Mouse (Mus musculus) limb, embryonic 15.5 days (tissue): ENCODE measurements around the gene Atp6v0b. TPM values are rescaled to one million over a fixed set of nuclear protein-coding genes. Genes with fewer than 3 reads are reported as not detected.

ENCODE experiments used
- ATAC-seq: fragments of 200-750 bp; cut with Nextera tagmentation; 2 replicates; pipeline ENCODE4 v1.8.0; 2017; ENCODE audit warnings: low read depth, moderate TSS enrichment; ENCODE audit not compliant: insufficient number of reproducible peaks, low FRiP score, low TSS enrichment
- H3K27ac ChIP-seq: fragments of 300-500 bp; sonication (generic); 2 replicates; pipeline ENCODE4 v1.5.1; 2015; ENCODE audit warnings: moderate library complexity, mild to moderate bottlenecking, inconsistent platforms
- H3K27me3 ChIP-seq: fragments of 300-500 bp; sonication (generic); 2 replicates; pipeline ENCODE4 v1.6.1; 2015; ENCODE audit warnings: inconsistent platforms
- H3K36me3 ChIP-seq: fragments of 300-500 bp; sonication (generic); 2 replicates; pipeline ENCODE4 v1.6.1; 2015; ENCODE audit warnings: inconsistent platforms
- H3K4me1 ChIP-seq: fragments of 300-500 bp; sonication (generic); 2 replicates; pipeline ENCODE4 v1.6.1; 2015; ENCODE audit warnings: inconsistent platforms
- H3K4me2 ChIP-seq: fragments of 300-500 bp; sonication (generic); 2 replicates; pipeline ENCODE4 v1.6.1; 2015; ENCODE audit warnings: mild to moderate bottlenecking, inconsistent platforms
- H3K4me3 ChIP-seq: fragments of 300-500 bp; sonication (generic); 2 replicates; pipeline ENCODE4 v1.5.1; 2015; ENCODE audit warnings: mild to moderate bottlenecking, inconsistent platforms
- H3K9ac ChIP-seq: fragments of 300-500 bp; sonication (generic); 2 replicates; pipeline ENCODE4 v1.6.1; 2015; ENCODE audit warnings: inconsistent platforms
- H3K9me3 ChIP-seq: fragments of 300-500 bp; sonication (generic); 2 replicates; pipeline ENCODE4 v1.6.1; 2016; ENCODE audit warnings: inconsistent platforms
- WGBS: fragments of 180-500 bp; shearing (Covaris S2); methylation state at CpG from one replicate; pipeline ENCODE4 v1.1.7; 2015; 5-methylcytosine and 5-hydroxymethylcytosine counted together
- polyA plus RNA-seq: library from polyadenylated mRNA; unstranded; fragments of >200 nt; fragmentation: Nextera tagmentation; extraction: Ambion mirVana; gene quantifications from 2 replicates; pipeline ENCODE4 v1.2.1, GENCODE M21; 2015

Gene Atp6v0b
- polyA plus RNA-seq, 1 experiment from 2014 or later: 243 TPM

DNA sequence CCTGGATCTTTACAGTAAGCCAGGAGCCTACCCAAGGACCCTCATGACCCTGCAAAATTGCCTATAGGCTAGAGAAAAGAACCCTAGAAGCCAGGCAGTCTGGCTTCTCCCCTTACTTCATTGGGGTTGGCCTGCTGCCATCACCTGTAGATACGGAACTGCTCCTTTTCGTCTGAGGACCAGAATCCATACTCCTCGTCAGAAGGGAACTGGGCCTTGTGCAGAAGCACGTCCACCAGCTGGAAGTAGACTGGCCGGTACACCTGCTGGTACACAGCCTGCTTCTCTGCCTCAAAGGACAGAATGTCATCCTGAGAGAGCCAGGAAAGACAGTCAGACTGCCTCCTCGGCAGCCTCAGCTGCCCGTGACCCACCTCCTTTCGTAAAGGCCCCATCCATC, 17.6 kb upstream of the Atp6v0b start:
- Histone ChIP-seq H3K9ac (no peak overlapping the region), H3K4me1 (peaks cover 5% of the 10 kb centered on the region; the same call in 1 of the 2 replicates), H3K4me3 (no peak overlapping the region), H3K27ac (no peak overlapping the region), H3K9me3 (no peaks in the 10 kb centered on the region), H3K4me2 (no peak overlapping the region), H3K36me3 (peaks cover 70% of the 10 kb centered on the region), H3K27me3 (no peaks in the 10 kb centered on the region)
- ATAC-seq: no peak
- 86% methylated on average over 8 of the region's 8 CpGs for WGBS

- Histone ChIP-seq H3K4me2 (no peak overlapping the region), H3K4me1 (peaks cover 2% of the 10 kb centered on the region; the same call in 1 of the 2 replicates), H3K36me3 (peaks cover 76% of the 10 kb centered on the region), H3K9me3 (no peaks in the 10 kb centered on the region), H3K9ac (no peak overlapping the region), H3K4me3 (no peak overlapping the region), H3K27me3 (no peaks in the 10 kb centered on the region), H3K27ac (no peak overlapping the region)
- WGBS: 93% methylated on average over 10 of the region's 10 CpGs
- no peak for ATAC-seq
Observed at GRCm38 (mm10) chr4:117904094-117904493, 17.0 kb upstream of the Atp6v0b start.

- Histone ChIP-seq H3K9me3 (no peaks in the 10 kb centered on the region), H3K4me1 (no peaks in the 10 kb centered on the region), H3K9ac (no peak overlapping the region), H3K27ac (no peak overlapping the region), H3K27me3 (no peaks in the 10 kb centered on the region), H3K4me3 (no peak overlapping the region), H3K36me3 (peaks cover 93% of the 10 kb centered on the region), H3K4me2 (no peak overlapping the region)
- WGBS: 78% methylated on average over 3 of the region's 3 CpGs
- ATAC-seq: no peak
Observed at GRCm38 (mm10) chr4:117898111-117898510, 11.0 kb upstream of the Atp6v0b start.

DNA sequence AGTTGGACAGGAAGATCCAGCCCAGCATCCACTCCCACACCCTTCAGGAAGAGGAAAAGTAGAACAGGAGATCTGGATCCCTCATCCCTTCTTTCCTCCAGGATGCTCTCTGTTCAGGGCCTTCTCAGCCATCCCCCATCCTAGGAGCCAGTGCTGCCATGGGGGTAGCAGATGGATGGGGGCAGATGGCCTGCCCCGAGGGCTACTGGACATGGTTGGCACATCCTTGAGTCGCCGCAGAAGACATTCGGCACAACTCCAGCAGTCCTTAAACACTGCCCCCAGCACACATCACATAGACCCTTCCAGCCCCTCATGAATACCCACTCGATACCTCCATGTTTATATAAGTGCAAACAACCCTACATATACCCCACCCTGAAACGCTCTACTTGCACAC, 8.9 kb upstream of the Atp6v0b start:
- Histone ChIP-seq H3K4me1 (peaks cover 9% of the 10 kb centered on the region), H3K9ac (no peak overlapping the region), H3K4me3 (no peak overlapping the region), H3K27ac (no peak overlapping the region), H3K36me3 (peaks cover 72% of the 10 kb centered on the region), H3K4me2 (no peak overlapping the region), H3K9me3 (no peaks in the 10 kb centered on the region), H3K27me3 (no peaks in the 10 kb centered on the region)
- WGBS: 92% methylated on average over 6 of the region's 6 CpGs
- no peak for ATAC-seq

- WGBS: 79% methylated on average over 7 of the region's 7 CpGs
- no peak overlapping the region for H3K9ac ChIP-seq
- H3K4me3 ChIP-seq: no peak overlapping the region
- H3K27me3 ChIP-seq: no peaks in the 10 kb centered on the region
- no peak overlapping the region for H3K27ac ChIP-seq
- H3K9me3 ChIP-seq: no peaks in the 10 kb centered on the region
- no peak overlapping the region for H3K4me2 ChIP-seq
- peaks cover 65% of the 10 kb centered on the region for H3K36me3 ChIP-seq
- peaks cover 14% of the 10 kb centered on the region for H3K4me1 ChIP-seq
- no peak for ATAC-seq
Observed at GRCm38 (mm10) chr4:117895339-117895738, 8.2 kb upstream of the Atp6v0b start.

GRCm38 (mm10) chr4:117894601-117895000, 7.5 kb upstream of the Atp6v0b start:
- ATAC-seq: no peak
- H3K9me3 ChIP-seq: no peaks in the 10 kb centered on the region
- 88% methylated on average over 8 of the region's 8 CpGs for WGBS
- no peak overlapping the region for H3K27ac ChIP-seq
- peaks cover 14% of the 10 kb centered on the region for H3K4me1 ChIP-seq
- peaks cover 59% of the 10 kb centered on the region for H3K36me3 ChIP-seq
- no peak overlapping the region for H3K9ac ChIP-seq
- H3K4me3 ChIP-seq: no peak overlapping the region
- no peak overlapping the region for H3K4me2 ChIP-seq
- no peaks in the 10 kb centered on the region for H3K27me3 ChIP-seq

GRCm38 (mm10) chr4:117893376-117893775, 6.2 kb upstream of the Atp6v0b start:
- peaks cover 14% of the 10 kb centered on the region for H3K4me1 ChIP-seq
- no peak overlapping the region for H3K4me3 ChIP-seq
- H3K9me3 ChIP-seq: no peaks in the 10 kb centered on the region
- H3K27me3 ChIP-seq: no peaks in the 10 kb centered on the region
- 15% methylated on average over 9 of the region's 9 CpGs for WGBS
- ATAC-seq: no peak
- H3K4me2 ChIP-seq: no peak overlapping the region
- H3K36me3 ChIP-seq: peaks cover 54% of the 10 kb centered on the region
- H3K27ac ChIP-seq: no peak overlapping the region
- H3K9ac ChIP-seq: no peak overlapping the region

DNA sequence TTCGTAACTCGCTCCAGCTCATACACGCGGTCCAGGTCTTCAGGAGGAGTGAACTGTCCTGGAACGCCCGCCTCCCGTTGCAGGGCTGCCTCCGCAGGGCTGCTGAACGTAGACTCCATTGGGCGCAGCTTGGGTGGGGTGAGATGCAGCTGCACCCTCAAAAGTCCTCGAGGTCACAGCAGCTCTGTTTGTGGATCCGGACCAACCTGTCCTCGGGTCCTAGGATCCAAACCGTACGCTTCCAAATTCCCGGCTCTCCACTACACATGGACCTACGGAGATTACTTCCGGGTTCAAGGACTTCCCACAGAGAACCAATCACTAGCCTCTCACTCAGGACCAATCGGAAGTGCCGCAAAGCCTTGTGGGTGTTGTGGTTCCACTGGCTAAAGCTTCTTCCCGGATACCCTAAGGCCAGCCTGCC, 4.6 kb upstream of the Atp6v0b start, which contains the start of gene Dph2:
Gene Dph2, minus strand, starts transcription at position 295 of the 424 bp plus-strand sequence.
- H3K9me3 ChIP-seq: no peaks in the 10 kb centered on the region
- peak within 1 kb of the TSS; percentile 81 for H3K4me3 ChIP-seq
- no peak within 1 kb of the TSS for H3K27ac ChIP-seq
- ATAC-seq: peak; percentile 87
- H3K27me3 ChIP-seq: no peaks in the 10 kb centered on the region
- H3K4me2 ChIP-seq: peak within 1 kb of the TSS; percentile 91
- peak within 1 kb of the TSS; percentile 47; the same call in 1 of the 2 replicates for H3K9ac ChIP-seq
- under 1% methylated on average over 21 of the region's 21 CpGs for WGBS
- peaks cover 20% of the 10 kb centered on the region for H3K4me1 ChIP-seq
- H3K36me3 ChIP-seq: peaks cover 39% of the 10 kb centered on the region

DNA sequence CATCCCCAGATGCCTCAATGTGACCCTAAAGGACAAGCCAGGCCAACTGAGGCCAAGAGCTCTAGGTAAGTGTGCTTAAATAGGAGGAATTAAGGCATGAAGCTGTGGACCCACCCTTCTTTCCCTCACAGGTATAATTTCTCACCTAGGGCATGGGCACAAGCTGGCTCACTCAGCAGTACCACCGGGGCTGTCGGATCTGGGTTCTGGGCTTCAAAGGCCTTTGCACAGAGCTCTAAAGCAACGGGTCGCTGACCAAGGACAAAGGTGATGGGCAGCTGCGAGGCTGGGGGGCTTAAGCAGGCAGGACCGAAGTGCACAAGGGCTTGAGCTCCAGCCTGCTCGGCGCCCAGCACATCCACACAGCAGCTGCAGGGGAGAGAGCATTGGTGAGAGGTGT, 3.6 kb upstream of the Atp6v0b start:
- Histone ChIP-seq H3K27me3 (no peaks in the 10 kb centered on the region), H3K9ac (no peak overlapping the region), H3K9me3 (no peaks in the 10 kb centered on the region), H3K4me2 (peak overlapping the region; percentile 91), H3K36me3 (peaks cover 29% of the 10 kb centered on the region), H3K4me1 (peaks cover 29% of the 10 kb centered on the region), H3K27ac (no peak overlapping the region), H3K4me3 (peak overlapping the region; percentile 81; the same call in 1 of the 2 replicates)
- ATAC-seq: no peak
- 89% methylated on average over 8 of the region's 8 CpGs for WGBS

GRCm38 (mm10) chr4:117890031-117890430, 2.9 kb upstream of the Atp6v0b start:
- peaks cover 29% of the 10 kb centered on the region for H3K4me1 ChIP-seq
- no peak for ATAC-seq
- no peak overlapping the region for H3K9ac ChIP-seq
- no peak overlapping the region for H3K4me2 ChIP-seq
- no peaks in the 10 kb centered on the region for H3K27me3 ChIP-seq
- no peak overlapping the region for H3K27ac ChIP-seq
- H3K9me3 ChIP-seq: no peaks in the 10 kb centered on the region
- no peak overlapping the region for H3K4me3 ChIP-seq
- 93% methylated on average over 14 of the region's 14 CpGs for WGBS
- peaks cover 29% of the 10 kb centered on the region for H3K36me3 ChIP-seq

- Histone ChIP-seq H3K9ac (no peak overlapping the region), H3K36me3 (peaks cover 29% of the 10 kb centered on the region), H3K27ac (no peak overlapping the region), H3K9me3 (no peaks in the 10 kb centered on the region), H3K4me3 (no peak overlapping the region), H3K27me3 (no peaks in the 10 kb centered on the region), H3K4me2 (no peak overlapping the region), H3K4me1 (peaks cover 30% of the 10 kb centered on the region)
- no peak for ATAC-seq
- 91% methylated on average over 15 of the region's 15 CpGs for WGBS
Observed at GRCm38 (mm10) chr4:117889471-117889870, 2.3 kb upstream of the Atp6v0b start.

DNA sequence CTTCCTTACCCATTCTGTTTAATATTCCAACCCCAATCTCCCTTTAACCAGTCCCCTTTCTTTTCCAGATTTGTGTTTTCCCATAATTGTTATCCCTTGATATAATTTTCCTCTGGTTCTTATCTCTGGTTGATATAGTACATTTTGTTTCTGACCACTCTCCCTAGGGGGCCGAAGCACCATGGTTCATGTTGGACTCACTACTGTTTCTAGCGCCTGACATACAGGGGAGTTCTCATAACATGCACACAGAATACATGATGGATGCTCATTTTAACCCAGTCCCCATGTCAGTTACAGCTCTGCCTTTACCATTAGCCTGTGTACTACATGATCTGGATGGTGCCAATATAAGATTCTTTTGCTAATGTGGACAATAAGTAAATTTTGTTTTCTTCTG, 787 bp upstream of the Atp6v0b start:
- no peak for ATAC-seq
- no peak overlapping the region for H3K9ac ChIP-seq
- H3K36me3 ChIP-seq: peaks cover 26% of the 10 kb centered on the region
- H3K4me2 ChIP-seq: no peak overlapping the region
- no peak overlapping the region for H3K27ac ChIP-seq
- no peaks in the 10 kb centered on the region for H3K27me3 ChIP-seq
- WGBS: 75% methylated on average over 2 of the region's 2 CpGs
- no peaks in the 10 kb centered on the region for H3K9me3 ChIP-seq
- no peak overlapping the region; the same call in 1 of the 2 replicates for H3K4me3 ChIP-seq
- peaks cover 41% of the 10 kb centered on the region for H3K4me1 ChIP-seq

- WGBS: 1% methylated on average over 23 of the region's 24 CpGs
- Histone ChIP-seq H3K9ac (peak overlapping the region; percentile 86), H3K4me3 (peak overlapping the region; percentile 94), H3K4me1 (peaks cover 48% of the 10 kb centered on the region), H3K9me3 (no peaks in the 10 kb centered on the region), H3K36me3 (peaks cover 26% of the 10 kb centered on the region), H3K27me3 (no peaks in the 10 kb centered on the region), H3K27ac (peak overlapping the region; percentile 71), H3K4me2 (peak overlapping the region; percentile 94)
- no peak for ATAC-seq
Observed at GRCm38 (mm10) chr4:117886644-117887043, 489 bp downstream of the Atp6v0b start.
